Mouse (Mus musculus) heart, embryonic 15.5 days (tissue): Measurements from ENCODE around the gene Gm13694. TPM values are rescaled to one million over a fixed set of nuclear protein-coding genes. Genes with fewer than 3 reads are reported as not detected.
A peak's percentile ranks its signal among the peaks of the same experiment; 100 is the strongest.
"Not testable (repeated sequence)": the region's sequence is repeated elsewhere in the genome, so short reads cannot be mapped to it uniquely, and the experiment has no call there.

Source experiments
- ATAC-seq: fragments of 200-750 bp; cut with Nextera tagmentation; replicated peaks from 2 replicates; pipeline ENCODE4 v1.8.0; 2017; ENCODE audit warnings: low read depth, moderate TSS enrichment; ENCODE audit not compliant: insufficient number of reproducible peaks, insufficient read depth, low FRiP score
- H3K27ac ChIP-seq: fragments of 300-500 bp; sonication (generic); 2 replicates; pipeline ENCODE4 v1.5.1; 2015; ENCODE audit warnings: mild to moderate bottlenecking, inconsistent platforms
- H3K27me3 ChIP-seq: fragments of 300-500 bp; sonication (generic); 2 replicates; pipeline ENCODE4 v1.6.1; 2015; ENCODE audit warnings: inconsistent platforms
- H3K36me3 ChIP-seq: fragments of 300-500 bp; sonication (generic); 2 replicates; pipeline ENCODE4 v1.6.1; 2015; ENCODE audit warnings: mild to moderate bottlenecking, inconsistent platforms
- H3K4me1 ChIP-seq: fragments of 300-500 bp; sonication (generic); replicated peaks from 2 replicates; pipeline ENCODE4 v1.6.1; 2015; ENCODE audit warnings: inconsistent platforms
- H3K4me2 ChIP-seq: fragments of 300-500 bp; sonication (generic); 2 replicates; pipeline ENCODE4 v1.6.1; 2015; ENCODE audit warnings: inconsistent platforms, mild to moderate bottlenecking, moderate library complexity
- H3K4me3 ChIP-seq: fragments of 300-500 bp; sonication (generic); 2 replicates; pipeline ENCODE4 v1.5.1; 2015; ENCODE audit warnings: mild to moderate bottlenecking, inconsistent platforms
- H3K9ac ChIP-seq: fragments of 300-500 bp; sonication (generic); 2 replicates; pipeline ENCODE4 v1.6.1; 2015; ENCODE audit warnings: mild to moderate bottlenecking, inconsistent platforms
- H3K9me3 ChIP-seq: fragments of 300-500 bp; sonication (generic); replicated peaks from 2 replicates; pipeline ENCODE4 v1.6.1; 2016; ENCODE audit warnings: inconsistent platforms
- WGBS: fragments of 180-500 bp; shearing (Covaris S2); methylation state at CpG from one replicate; pipeline ENCODE4 v1.1.7; 2015; ENCODE audit warnings: mixed read lengths; 5-methylcytosine and 5-hydroxymethylcytosine counted together
- polyA plus RNA-seq: library from polyadenylated mRNA; unstranded; fragments of >200 nt; fragmentation: Nextera tagmentation; extraction: Ambion mirVana; gene quantifications from 2 replicates; pipeline ENCODE4 v1.2.1, GENCODE M21; 2015

The Gm13694 gene
- not detected in 2 replicates for polyA plus RNA-seq

DNA sequence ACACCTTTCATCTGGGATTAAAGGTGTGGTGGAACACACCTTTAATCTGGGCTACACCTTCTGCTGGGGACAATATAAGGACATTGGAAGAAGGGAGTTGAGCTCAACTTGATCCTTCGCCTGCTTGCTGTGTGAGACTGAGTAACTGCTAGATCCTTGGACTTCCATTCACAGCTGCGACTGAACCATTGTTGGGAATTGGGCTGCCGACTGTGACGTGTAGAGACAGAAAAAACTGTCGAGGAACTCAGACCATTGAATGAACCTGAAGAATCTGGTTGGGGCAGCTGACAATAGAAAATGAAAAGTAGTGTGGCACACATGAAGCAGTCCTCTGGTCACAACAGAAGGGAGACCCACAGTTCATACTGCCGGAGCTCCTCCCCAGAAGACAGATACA is at the start of gene Gm13694:
TSS of gene Gm13694 (plus strand) at position 301 of the 400 bp plus-strand sequence.
- not testable (repeated sequence) for H3K4me3 ChIP-seq, H3K36me3 ChIP-seq, H3K9ac ChIP-seq, ATAC-seq, H3K27ac ChIP-seq, H3K9me3 ChIP-seq, H3K27me3 ChIP-seq, H3K4me2 ChIP-seq, H3K4me1 ChIP-seq
- WGBS: no CpG with 5 or more reads among the region's 6 CpGs

- H3K27ac ChIP-seq: no peak overlapping the region
- 51% methylated on average over 2 of the region's 2 CpGs for WGBS
- H3K4me1 ChIP-seq: no peaks in the 10 kb centered on the region
- no peak overlapping the region for H3K9ac ChIP-seq
- H3K27me3 ChIP-seq: no peaks in the 10 kb centered on the region
- H3K4me2 ChIP-seq: no peak overlapping the region
- H3K4me3 ChIP-seq: no peak overlapping the region
- ATAC-seq: no peak
- H3K36me3 ChIP-seq: no peaks in the 10 kb centered on the region
- H3K9me3 ChIP-seq: no peaks in the 10 kb centered on the region
These were observed 49.1 kb upstream of the Gm13694 start for GRCm38 (mm10) chr2:83929478-83930088.

DNA sequence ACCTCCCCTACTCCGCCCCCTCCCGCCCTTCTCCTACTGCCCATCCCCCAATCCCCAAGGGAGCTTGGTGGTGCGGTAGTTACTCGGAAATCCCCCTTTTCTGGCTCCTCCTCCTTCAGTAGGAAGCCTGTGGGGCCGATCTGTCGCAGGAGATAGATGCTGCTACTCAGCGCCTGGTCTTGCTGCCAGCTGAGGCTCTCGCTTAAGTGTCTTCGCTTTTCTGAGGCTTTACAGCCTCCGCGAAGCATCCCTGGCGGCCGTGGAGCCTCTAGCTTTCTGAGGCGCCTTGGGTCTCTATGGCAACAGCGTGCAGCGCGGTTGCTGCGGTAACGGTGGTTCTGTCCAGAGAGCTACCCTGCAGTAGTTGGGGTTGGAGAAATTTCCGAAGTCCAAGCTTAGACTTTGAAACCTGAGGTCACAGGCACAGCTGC is 37.8 kb upstream of the Gm13694 start, which contains the start of gene Zswim2:
TSS of gene Zswim2 (minus strand) at position 298 of the 431 bp plus-strand sequence.
- Histone ChIP-seq H3K9ac (no peak within 1 kb of the TSS), H3K4me3 (peak within 1 kb of the TSS; percentile 10; the same call in 1 of the 2 replicates), H3K27ac (no peak within 1 kb of the TSS), H3K4me1 (peaks cover 5% of the 10 kb centered on the region), H3K27me3 (no peaks in the 10 kb centered on the region), H3K4me2 (peak within 1 kb of the TSS; percentile 55), H3K36me3 (no peaks in the 10 kb centered on the region), H3K9me3 (no peaks in the 10 kb centered on the region)
- under 1% methylated on average over 20 of the region's 20 CpGs for WGBS
- ATAC-seq: peak; percentile 50; the same call in 1 of the 2 replicates

DNA sequence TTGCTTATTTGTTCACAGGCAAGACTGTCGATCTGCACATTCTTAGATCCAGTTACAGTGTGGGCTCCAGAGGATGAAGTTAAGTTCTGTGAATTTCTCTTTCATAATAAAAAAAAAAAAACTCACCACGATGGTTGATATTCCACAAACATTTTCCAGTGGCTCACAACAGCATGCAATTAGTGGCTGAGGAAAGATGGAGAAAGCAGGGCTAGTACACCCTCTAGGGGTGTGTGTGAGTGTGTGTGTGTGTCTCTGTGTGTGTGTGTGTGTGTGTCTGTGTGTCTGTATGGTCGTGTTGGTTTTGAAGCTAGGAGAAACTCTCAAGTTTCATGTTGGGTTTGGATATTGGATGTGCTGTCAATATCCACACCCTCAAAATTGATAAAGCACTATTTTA is 37.4 kb upstream of the Gm13694 start:
- peaks cover 5% of the 10 kb centered on the region for H3K4me1 ChIP-seq
- H3K4me2 ChIP-seq: peak overlapping the region; percentile 55
- ATAC-seq: no peak
- H3K36me3 ChIP-seq: no peaks in the 10 kb centered on the region
- H3K27ac ChIP-seq: no peak overlapping the region
- H3K9ac ChIP-seq: no peak overlapping the region
- no peaks in the 10 kb centered on the region for H3K9me3 ChIP-seq
- 0 out of 2 replicates have a peak overlapping the region, but pooled peaks have one; percentile 10 for H3K4me3 ChIP-seq
- WGBS: 37% methylated on average over 3 of the region's 3 CpGs
- no peaks in the 10 kb centered on the region for H3K27me3 ChIP-seq

GRCm38 (mm10) chr2:83941792-83942191 is 36.9 kb upstream of the Gm13694 start:
- Histone ChIP-seq H3K9ac (no peak overlapping the region), H3K27ac (no peak overlapping the region), H3K27me3 (no peaks in the 10 kb centered on the region), H3K36me3 (no peaks in the 10 kb centered on the region), H3K4me3 (no peak overlapping the region), H3K4me2 (no peak overlapping the region), H3K4me1 (peaks cover 5% of the 10 kb centered on the region), H3K9me3 (no peaks in the 10 kb centered on the region)
- WGBS: 33% methylated on average over 4 of the region's 4 CpGs
- no peak for ATAC-seq

DNA sequence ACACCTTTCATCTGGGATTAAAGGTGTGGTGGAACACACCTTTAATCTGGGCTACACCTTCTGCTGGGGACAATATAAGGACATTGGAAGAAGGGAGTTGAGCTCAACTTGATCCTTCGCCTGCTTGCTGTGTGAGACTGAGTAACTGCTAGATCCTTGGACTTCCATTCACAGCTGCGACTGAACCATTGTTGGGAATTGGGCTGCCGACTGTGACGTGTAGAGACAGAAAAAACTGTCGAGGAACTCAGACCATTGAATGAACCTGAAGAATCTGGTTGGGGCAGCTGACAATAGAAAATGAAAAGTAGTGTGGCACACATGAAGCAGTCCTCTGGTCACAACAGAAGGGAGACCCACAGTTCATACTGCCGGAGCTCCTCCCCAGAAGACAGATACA is 23.3 kb upstream of the Gm13694 start, which contains the start of gene Gm13698:
TSS of gene Gm13698 (plus strand) at position 301 of the 400 bp plus-strand sequence.
- not testable (repeated sequence) for H3K27me3 ChIP-seq, H3K9ac ChIP-seq, H3K4me2 ChIP-seq, H3K4me3 ChIP-seq, H3K9me3 ChIP-seq, H3K36me3 ChIP-seq, H3K4me1 ChIP-seq, ATAC-seq, H3K27ac ChIP-seq
- no CpG with 5 or more reads among the region's 6 CpGs for WGBS

- not testable (repeated sequence) for H3K4me2 ChIP-seq, H3K9me3 ChIP-seq, H3K4me1 ChIP-seq, H3K36me3 ChIP-seq, H3K9ac ChIP-seq, H3K27me3 ChIP-seq, H3K4me3 ChIP-seq, ATAC-seq, H3K27ac ChIP-seq
- WGBS: no CpG with 5 or more reads among the region's 6 CpGs
These were observed 17.5 kb upstream of the Gm13694 start, which contains the start of gene Gm13693 for GRCm38 (mm10) chr2:83961203-83961602. Gene Gm13693, plus strand, starts transcription at chr2:83961503.

DNA sequence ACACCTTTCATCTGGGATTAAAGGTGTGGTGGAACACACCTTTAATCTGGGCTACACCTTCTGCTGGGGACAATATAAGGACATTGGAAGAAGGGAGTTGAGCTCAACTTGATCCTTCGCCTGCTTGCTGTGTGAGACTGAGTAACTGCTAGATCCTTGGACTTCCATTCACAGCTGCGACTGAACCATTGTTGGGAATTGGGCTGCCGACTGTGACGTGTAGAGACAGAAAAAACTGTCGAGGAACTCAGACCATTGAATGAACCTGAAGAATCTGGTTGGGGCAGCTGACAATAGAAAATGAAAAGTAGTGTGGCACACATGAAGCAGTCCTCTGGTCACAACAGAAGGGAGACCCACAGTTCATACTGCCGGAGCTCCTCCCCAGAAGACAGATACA is 11.7 kb upstream of the Gm13694 start, which contains the start of gene Gm13695:
TSS of gene Gm13695 (plus strand) at position 301 of the 400 bp plus-strand sequence.
- not testable (repeated sequence) for H3K4me2 ChIP-seq, H3K27me3 ChIP-seq, H3K4me1 ChIP-seq, H3K27ac ChIP-seq, H3K36me3 ChIP-seq, ATAC-seq, H3K9me3 ChIP-seq, H3K9ac ChIP-seq, H3K4me3 ChIP-seq
- no CpG with 5 or more reads among the region's 6 CpGs for WGBS

- H3K4me2 ChIP-seq, H3K9me3 ChIP-seq, H3K4me1 ChIP-seq, H3K27me3 ChIP-seq, H3K27ac ChIP-seq, H3K9ac ChIP-seq, ATAC-seq, H3K36me3 ChIP-seq, H3K4me3 ChIP-seq: not testable (repeated sequence)
- WGBS: no CpG with 5 or more reads among the region's 6 CpGs
These were observed 5.9 kb upstream of the Gm13694 start, which contains the start of gene Gm13696 for GRCm38 (mm10) chr2:83972823-83973222. Gene Gm13696, plus strand, starts transcription at chr2:83973123.

GRCm38 (mm10) chr2:83984443-83984842 is 5.7 kb downstream of the Gm13694 start, which contains the start of gene Gm13697:
Gene Gm13697, plus strand, starts transcription at chr2:83984743.
- not testable (repeated sequence) for H3K27ac ChIP-seq, H3K27me3 ChIP-seq, H3K36me3 ChIP-seq, H3K9ac ChIP-seq, H3K4me1 ChIP-seq, H3K4me3 ChIP-seq, H3K4me2 ChIP-seq, ATAC-seq, H3K9me3 ChIP-seq
- no CpG with 5 or more reads among the region's 6 CpGs for WGBS

- ATAC-seq, H3K4me2 ChIP-seq, H3K27me3 ChIP-seq, H3K27ac ChIP-seq, H3K36me3 ChIP-seq, H3K9me3 ChIP-seq, H3K9ac ChIP-seq, H3K4me1 ChIP-seq, H3K4me3 ChIP-seq: not testable (repeated sequence)
- no CpG with 5 or more reads among the region's 6 CpGs for WGBS
These were observed 11.5 kb downstream of the Gm13694 start, which contains the start of gene Gm13691 for GRCm38 (mm10) chr2:83990253-83990652. Gene Gm13691, plus strand, starts transcription at chr2:83990553.
